ENCODE assay signal across 9 mouse cellular contexts in genomic region chr11:68199801-68200423, GRCm38 (mm10).
DNase-seq lines count a peak whose midpoint lies in the region; ATAC-seq and TF ChIP-seq lines count a peak whose summit lies in the region.
"Had no signal": no experiment of that assay in that cellular context is flagged by ENCODE, and none has a peak within 500 bp of the region (broad histone marks: within the 10 kb centered on the region; RNA-seq: fewer than 3 reads in every experiment).

No protein-coding gene starts in this region.

- no peaks in the 10 kb centered on the region for H3K27me3 ChIP-seq in liver, embryonic 16.5 days (ENCODE audit: control insufficient read depth, insufficient read depth, low read depth, low read length)
- no peaks in the 10 kb centered on the region for H3K27me3 ChIP-seq in liver, embryonic 12.5 days (replicated peaks)
- no peaks in the 10 kb centered on the region for H3K27me3 ChIP-seq in lung, postnatal 0 days (replicated peaks; ENCODE audit: insufficient read depth, low read length)

- peak overlapping the region; percentile 6; the same call in 1 of the 2 replicates for H3K27ac ChIP-seq in liver, embryonic 16.5 days (ENCODE audit: low read length)
- H3K27ac ChIP-seq in liver, embryonic 12.5 days: no peak overlapping the region
- H3K27ac ChIP-seq in lung, postnatal 0 days (ENCODE audit: low read length): no peak overlapping the region

- peak; percentile 36 for DNase-seq in kidney, adult 11 months
- peak; percentile 42 for DNase-seq in lung, postnatal 0 days (ENCODE audit: low spot score)
- peak; percentile 90 for DNase-seq in thymus, postnatal 14 days
- DNase-seq in frontal cortex, postnatal 14 days (ENCODE audit: low spot score in 2 of 2): no peak
- DNase-seq in left cerebral cortex, adult 18-20 months (ENCODE audit: low spot score in 2 of 2): no peak
- DNase-seq in layer of hippocampus, adult 8-10 months (ENCODE audit: low spot score in 2 of 2): no peak
- DNase-seq: gastrocnemius, postnatal 25 days had no signal

- H3K36me3 ChIP-seq in liver, embryonic 16.5 days (ENCODE audit: control insufficient read depth, insufficient read depth): no peaks in the 10 kb centered on the region
- no peaks in the 10 kb centered on the region for H3K36me3 ChIP-seq in liver, embryonic 12.5 days
- no peaks in the 10 kb centered on the region for H3K36me3 ChIP-seq in lung, postnatal 0 days (ENCODE audit: insufficient read depth, low read length)

- no peaks in the 10 kb centered on the region for H3K9me3 ChIP-seq in liver, embryonic 16.5 days (replicated peaks; ENCODE audit: control insufficient read depth, low read length)
- H3K9me3 ChIP-seq in liver, embryonic 12.5 days (replicated peaks): no peaks in the 10 kb centered on the region
- H3K9me3 ChIP-seq in lung, postnatal 0 days (ENCODE audit: low read length): no peaks in the 10 kb centered on the region

- no peak overlapping the region for H3K4me2 ChIP-seq in liver, embryonic 16.5 days (ENCODE audit: low read depth, low read length)
- H3K4me2 ChIP-seq in liver, embryonic 12.5 days: no peak overlapping the region
- H3K4me2 ChIP-seq in lung, postnatal 0 days (replicated peaks; ENCODE audit: low read depth, low read length): no peak overlapping the region; the same call in 1 of the 2 replicates

- TF ChIP-seq EP300 in lung, postnatal 0 days (IDR thresholded peaks at IDR 0.05): no peak

- no peak overlapping the region for H3K4me3 ChIP-seq in liver, embryonic 16.5 days (ENCODE audit: low read depth, low read length)
- no peak overlapping the region for H3K4me3 ChIP-seq in liver, embryonic 12.5 days
- H3K4me3 ChIP-seq in lung, postnatal 0 days (ENCODE audit: low read depth, low read length): no peak overlapping the region

- TF ChIP-seq CTCF in lung, postnatal 0 days (IDR thresholded peaks at IDR 0.05): no peak

- WGBS in liver, embryonic 16.5 days (ENCODE audit: insufficient replicate concordance): 35% methylated on average over 10 of the region's 10 CpGs
- WGBS in liver, embryonic 12.5 days (ENCODE audit: insufficient replicate concordance): 47% methylated on average over 10 of the region's 10 CpGs
- 13% methylated on average over 10 of the region's 10 CpGs for WGBS in lung, postnatal 0 days

- no peak for ATAC-seq in liver, embryonic 16.5 days (ENCODE audit: low read depth)
- ATAC-seq in liver, embryonic 12.5 days: no peak
- no peak for ATAC-seq in lung, postnatal 0 days

- no peak overlapping the region for H3K9ac ChIP-seq in liver, embryonic 16.5 days (ENCODE audit: low read depth, low read length)
- no peak overlapping the region for H3K9ac ChIP-seq in liver, embryonic 12.5 days
- H3K9ac ChIP-seq in lung, postnatal 0 days (replicated peaks; ENCODE audit: low read depth): no peak overlapping the region

- no peaks in the 10 kb centered on the region for H3K4me1 ChIP-seq in liver, embryonic 16.5 days (ENCODE audit: control insufficient read depth, low read depth, low read length)
- 0 out of 2 replicates have a peak, but pooled peaks cover 9% of the 10 kb centered on the region for H3K4me1 ChIP-seq in liver, embryonic 12.5 days
- H3K4me1 ChIP-seq in lung, postnatal 0 days (ENCODE audit: insufficient read depth, low read depth, low read length): peaks cover 19% of the 10 kb centered on the region; the same call in 1 of the 2 replicates

Comparison
In these comparisons a context has a peak if more than half of its experiments do, and no peak if none do; other contexts are left out.
1. DNase-seq: peak in kidney, adult 11 months (single experiment), lung, postnatal 0 days (single experiment) and thymus, postnatal 14 days (single experiment); none in frontal cortex, postnatal 14 days (0 of 2), left cerebral cortex, adult 18-20 months (0 of 2) and layer of hippocampus, adult 8-10 months (0 of 2).